Mouse (Mus musculus) ovary, postnatal 14 days (tissue): ENCODE data around the gene Meox2.
A peak's percentile ranks its signal among the peaks of the same experiment; 100 is the strongest.
"Not testable (repeated sequence)": the region's sequence is repeated elsewhere in the genome, so short reads cannot be mapped to it uniquely, and the experiment has no call there.

ENCODE experiments used
- DNase-seq: peaks from one replicate; pipeline ENCODE4 v3.0.0; 2022; ENCODE audit warnings: low spot score

Meox2 gene

DNA sequence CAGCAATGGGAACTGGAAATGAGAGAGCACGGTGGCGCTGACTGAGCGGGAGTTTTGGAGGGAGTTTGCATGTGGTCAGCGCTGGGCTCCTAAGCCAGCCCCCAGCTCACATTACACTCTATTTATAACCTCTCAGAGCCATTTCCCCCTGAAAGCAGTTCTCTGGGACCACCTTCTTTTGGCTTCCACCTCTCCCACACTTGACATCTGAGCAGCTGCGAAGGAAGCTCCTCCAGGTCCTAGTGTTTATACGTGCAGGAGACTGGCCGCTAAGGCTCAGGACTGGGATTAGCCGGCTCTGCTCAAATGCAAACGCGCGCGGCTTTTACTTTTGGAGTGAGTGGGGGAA is at the start of gene Meox2:
Gene Meox2, plus strand, starts transcription at position 151 of the 349 bp plus-strand sequence.
- no peak for DNase-seq

DNA sequence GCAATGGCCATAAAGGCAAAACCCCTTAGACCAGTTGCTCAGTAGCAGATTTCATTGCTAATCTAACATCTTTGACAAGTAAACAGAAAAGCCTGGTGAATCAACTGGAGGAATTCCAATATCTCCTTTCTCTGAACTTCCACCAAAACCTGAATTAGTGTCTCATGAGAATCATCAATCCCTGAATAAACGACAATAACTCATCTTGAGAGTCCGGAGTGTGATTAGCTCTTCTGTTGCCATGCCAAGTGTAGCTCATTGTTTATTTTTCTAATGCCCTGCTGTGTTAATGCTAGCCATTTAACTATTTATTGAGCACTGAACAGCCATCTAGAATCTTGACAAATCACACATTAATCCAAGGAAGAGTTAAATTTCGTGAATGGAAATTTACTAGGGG is 35.7 kb upstream of the Meox2 start:
- DNase-seq = no peak

DNA sequence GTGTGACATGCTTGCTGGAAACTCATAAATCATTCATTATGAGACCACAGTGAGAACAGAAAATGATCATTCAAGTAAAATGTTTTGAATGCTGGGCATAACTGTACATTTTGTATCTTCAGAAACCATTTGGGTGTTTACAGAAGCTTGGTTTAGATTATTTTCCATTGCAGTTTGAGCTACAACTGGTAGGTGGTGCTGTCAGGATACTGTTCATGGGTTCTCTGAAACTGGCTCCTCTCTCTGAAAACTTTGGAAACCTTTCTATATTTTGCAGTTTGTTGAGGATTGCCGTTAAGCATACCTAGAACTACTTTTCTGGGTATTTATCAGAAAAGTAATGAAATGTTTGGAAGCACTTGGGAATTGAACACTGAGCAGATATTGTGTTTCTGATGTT is 31.0 kb upstream of the Meox2 start:
- DNase-seq = peak; percentile 5

DNA sequence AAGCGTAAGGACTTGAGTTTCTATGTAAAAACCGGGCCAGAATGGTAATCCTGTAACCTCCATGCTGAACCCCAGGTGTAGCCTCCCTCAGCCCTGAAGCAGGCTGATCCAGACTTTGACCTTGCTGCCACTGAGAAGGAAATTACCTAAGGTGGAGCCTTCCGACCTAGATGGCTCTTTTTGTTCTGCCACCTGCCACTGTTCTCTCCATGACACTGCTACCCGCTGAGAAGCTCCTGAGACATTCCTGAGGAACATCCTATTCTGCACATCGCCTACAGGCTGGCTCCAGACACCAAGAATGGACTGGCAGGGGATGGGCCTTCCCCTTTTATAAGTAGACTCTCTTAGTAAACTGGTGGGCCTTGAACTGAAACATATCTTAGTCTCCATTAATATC is 28.3 kb upstream of the Meox2 start:
- not testable (repeated sequence) for DNase-seq

DNA sequence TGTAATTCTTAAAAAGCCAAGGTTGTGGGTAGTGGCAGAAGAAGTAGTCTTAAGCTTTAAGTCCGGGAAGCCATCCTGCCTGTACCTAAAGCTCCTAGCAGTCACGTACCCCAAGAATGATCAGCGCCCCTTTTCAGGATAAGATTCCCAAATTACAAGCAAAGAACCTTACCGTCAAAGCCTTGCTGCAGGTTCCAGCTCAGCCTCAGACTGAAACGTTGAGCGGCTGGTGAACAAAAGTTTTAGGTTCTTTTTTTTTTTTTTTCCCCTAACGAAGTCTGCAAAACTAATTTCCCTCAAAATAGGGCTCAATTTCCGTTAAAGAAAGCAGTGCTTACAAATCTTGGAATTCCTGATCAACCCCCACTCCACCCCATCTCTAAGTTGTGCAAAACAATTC is 1.8 kb upstream of the Meox2 start:
- DNase-seq = no peak

DNA sequence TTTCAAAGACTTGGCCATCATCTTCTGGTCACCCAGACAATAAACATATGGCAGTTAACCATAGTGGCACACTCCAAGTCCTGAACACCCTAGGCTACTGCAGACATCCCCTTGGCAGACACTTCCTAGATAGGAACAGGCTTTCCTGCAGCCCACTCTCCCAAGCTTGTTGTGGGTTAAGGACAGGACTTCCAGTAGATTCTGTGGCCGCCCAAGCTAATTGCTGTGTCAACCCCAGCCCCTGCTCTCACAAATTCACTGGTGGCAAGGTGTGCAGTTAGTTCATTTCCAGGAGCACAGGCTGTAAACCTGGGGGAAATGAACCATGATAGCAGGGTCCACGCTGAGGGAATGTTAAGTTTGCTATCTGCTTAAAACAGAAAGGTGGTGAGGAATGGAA is 1.2 kb upstream of the Meox2 start:
- DNase-seq = no peak

DNA sequence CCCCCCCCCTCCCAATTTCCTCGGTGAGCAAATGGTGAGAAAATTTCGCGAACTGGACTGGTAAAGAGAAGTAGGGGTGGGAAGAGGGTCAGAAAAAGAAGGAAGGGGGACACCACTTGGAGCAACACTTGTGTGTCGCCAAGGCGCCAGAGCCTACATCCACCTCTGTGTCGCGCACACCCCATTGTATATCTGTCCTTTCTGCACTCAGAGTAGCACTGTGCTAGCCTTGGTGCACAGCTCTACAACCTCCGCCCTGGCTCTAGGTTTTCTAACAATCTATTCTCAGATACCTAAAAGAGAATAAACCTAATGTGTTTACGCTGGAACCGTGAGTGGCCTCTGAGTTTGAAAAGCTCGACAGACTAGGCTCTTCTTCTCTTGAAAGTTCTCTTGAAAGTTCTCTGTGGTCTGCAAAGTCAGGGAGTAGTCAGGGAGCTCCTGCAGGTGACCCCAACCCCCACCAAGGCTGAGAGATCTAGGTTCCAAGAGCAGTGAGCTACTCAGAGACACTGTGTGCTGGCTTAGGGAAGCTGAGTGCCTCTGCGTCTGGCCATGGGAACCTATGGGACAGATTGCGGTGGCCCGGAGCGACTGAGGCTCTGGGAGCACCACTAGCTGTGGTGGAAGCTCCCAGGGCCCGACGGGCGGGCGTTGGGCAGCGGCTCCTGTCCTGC is 489 bp upstream of the Meox2 start:
- no peak for DNase-seq

DNA sequence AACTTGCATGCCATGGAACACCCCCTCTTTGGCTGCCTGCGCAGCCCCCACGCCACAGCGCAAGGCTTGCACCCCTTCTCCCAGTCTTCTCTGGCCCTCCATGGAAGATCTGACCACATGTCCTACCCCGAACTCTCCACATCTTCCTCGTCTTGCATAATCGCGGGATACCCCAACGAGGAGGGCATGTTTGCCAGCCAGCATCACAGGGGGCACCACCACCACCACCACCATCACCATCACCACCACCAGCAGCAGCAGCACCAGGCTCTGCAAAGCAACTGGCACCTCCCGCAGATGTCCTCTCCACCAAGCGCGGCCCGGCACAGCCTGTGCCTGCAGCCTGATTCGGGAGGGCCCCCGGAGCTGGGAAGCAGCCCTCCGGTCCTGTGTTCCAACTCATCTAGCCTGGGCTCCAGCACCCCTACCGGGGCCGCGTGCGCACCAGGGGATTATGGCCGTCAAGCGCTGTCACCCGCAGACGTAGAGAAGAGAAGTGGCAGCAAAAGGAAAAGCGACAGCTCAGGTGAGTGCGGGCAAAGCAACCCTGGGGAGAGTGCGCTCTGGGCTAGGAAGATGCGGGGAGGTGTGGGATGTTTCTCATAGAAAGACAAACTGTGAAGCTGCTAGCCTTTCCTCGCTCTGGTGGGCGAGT is 606 bp downstream of the Meox2 start:
- DNase-seq = peak; percentile 1

DNA sequence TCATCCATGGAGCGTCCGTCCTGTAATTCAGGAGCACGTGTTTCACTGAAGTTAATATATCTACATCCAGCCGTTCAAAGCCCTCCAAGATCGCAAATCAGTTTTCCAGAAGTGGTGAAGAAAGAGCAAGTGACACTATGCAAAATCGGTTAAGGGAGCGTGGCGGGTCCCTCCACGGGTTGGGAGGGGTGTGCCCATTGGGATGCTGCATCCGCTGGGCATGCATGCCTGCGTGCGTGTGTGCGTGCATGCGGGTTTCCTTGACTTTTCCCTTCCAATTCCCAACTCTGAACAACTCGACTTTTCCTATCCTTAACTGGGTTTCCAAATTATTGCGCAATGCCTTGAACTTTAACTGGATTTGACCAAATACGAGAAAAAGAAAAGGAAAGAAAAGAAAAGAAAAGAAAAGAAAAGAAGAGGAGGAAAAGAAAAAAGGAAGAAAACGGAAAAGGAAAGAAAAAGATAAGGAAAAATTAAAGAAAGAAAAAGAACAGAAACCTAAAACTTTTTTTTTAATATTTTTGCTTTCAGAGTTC is 1.2 kb downstream of the Meox2 start:
- DNase-seq = no peak

DNA sequence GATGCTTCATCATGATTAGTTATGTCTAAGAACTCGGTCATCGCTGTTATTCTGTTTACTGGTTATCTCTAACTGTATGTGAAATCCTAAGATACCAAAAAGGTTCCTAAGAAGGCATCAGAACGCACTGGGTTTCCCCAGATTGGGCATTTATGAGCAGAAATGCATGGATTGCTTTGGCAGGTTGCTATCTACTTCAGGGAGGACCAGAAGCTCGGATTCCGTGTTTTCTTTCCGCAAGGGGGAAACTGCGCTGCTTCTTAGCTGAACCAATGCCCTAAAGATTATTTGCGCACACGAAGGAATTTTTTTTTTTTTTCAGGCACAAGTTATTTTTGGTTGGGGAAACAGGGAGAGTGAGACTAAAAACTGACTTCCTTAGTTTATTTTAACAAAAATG is 2.6 kb downstream of the Meox2 start:
- no peak for DNase-seq

DNA sequence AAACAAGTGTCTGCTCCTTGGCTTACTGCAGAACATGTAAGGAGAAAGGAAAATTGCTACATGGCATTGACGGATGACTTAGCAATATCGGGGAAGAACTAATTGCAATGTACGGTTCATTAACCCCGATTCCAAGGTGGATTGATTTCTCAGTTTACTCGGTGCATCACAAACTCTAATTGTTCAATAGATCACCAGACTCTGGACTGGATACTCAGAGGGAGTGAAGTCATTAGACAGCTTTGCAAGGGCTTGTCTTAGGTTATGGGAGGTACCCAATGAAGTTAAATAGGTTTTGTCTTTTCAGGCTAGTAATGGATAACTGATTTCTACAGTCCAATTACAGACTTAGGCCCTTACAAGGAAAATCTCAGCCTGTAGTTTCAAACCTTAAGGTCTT is 10.9 kb downstream of the Meox2 start:
- DNase-seq = no peak

DNA sequence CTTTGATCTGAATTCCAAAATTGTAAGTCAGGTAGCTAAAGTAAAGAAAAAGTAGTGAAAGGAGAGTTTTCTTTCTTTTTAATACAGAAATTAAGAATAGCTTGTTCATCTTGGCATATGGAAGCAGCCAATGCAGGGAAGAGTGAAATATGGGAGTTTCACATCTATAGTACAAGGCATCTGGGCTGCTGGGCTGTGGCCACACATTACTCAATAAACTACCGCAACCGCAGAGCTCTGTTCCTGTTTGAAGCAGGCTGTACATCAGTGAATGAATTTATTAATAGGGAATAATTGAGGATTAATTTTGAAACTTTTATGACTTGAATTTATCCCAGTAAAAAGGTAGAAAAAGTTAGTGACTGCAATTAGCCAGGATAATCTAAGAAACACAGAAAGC is 15.4 kb downstream of the Meox2 start:
- DNase-seq = no peak

DNA sequence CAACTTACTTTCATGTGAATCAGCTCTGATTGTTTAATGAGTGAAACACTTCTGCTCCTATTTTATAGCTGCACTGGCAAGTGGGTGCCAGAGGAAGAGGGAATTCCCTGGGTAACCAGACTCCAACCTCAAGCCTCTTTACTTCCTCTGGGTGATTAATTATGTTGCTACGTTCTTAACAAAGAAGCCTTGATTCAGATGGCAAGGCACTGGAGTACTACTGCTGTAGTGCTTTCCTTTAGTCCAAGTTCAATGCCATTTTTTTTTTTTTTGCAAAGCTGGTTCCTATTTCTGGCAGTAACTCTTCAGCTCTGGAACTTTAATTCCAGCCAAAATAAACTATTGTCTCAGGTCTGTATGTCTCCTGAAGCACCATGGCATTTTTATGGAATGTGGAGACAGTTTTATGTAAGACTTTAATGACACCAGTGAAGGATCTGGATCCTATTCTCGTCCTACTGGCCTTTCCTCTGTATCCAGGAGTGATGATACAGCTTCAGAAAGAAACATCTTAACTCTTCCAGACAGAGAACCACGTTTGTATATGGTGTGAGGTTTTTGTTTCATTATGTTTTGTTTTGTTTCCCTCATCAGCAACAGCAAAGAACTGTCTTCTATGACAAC is 33.9 kb downstream of the Meox2 start:
- DNase-seq = no peak

DNA sequence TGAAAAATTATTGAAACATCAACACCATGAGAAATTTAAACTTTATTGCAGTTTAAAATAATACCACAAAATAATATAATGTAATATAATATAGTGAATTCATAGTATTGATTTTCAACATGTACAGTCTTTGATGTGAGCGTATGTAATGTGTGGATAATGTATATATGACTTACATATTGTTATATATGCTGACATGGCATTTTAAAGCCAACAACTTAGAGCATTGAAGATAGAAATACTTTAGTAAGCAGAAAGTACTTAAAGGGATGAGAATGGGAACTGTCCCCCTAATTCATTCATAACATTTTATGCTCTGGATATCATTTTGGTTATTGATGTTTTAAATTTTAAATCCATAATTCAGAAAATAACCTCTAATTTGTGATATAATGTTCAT is 35.5 kb downstream of the Meox2 start:
- no peak for DNase-seq

DNA sequence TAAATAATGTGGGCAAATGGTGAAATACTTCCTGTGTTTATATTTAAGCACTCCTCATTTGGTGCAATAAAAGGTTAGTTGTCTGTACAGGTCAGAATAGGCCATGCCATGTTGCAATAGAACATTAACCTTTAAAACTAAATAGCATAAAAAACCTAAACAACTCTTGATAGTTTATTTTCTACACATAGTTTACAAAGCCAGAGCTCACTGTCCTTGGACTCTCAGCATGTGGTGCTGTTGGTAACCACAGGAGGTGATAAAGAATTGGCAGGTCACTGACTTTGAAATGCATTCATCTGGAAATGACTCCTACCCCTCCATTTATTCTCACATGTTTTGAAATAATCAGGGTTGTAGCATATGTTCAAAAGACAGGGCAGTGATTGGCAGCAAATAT is 59.4 kb downstream of the Meox2 start:
- no peak for DNase-seq

DNA sequence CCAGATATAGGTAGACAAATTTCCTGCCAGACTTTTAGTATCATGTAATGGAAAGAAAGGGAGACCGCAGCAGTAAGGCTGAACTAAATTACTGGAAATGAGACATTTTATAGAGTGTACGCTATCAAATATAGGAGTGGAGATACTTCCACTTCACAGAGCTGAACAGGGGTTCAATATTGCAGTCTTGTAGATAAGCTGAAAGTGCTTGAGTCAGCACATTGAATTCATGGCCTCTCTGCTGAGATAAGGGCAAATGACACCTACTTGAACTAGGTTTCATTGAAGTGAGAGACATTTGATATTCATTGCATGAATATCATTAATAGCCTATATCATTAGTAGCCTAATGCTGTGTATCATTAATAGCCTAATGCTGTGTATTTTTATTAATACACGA is 65.0 kb downstream of the Meox2 start:
- no peak for DNase-seq

DNA sequence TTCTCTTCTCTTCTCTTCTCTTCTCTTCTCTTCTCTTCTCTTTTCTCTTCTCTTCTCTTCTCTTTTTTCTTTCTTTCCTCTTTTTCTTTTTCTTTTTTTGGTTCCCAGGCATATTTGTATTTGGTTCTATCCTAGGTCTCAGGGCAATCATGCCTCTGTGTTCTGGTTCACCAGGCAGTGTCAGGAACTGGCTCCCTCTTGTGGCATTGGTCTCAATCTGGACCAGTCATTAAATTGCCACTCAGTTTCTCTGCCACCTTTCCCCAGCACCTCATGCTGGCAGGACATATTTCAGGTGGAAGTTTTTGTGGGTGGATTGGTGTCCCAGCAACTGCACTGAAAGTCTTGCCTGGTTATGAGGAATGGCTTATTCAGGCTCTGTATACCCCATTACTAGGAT is 75.3 kb downstream of the Meox2 start:
- no peak for DNase-seq

DNA sequence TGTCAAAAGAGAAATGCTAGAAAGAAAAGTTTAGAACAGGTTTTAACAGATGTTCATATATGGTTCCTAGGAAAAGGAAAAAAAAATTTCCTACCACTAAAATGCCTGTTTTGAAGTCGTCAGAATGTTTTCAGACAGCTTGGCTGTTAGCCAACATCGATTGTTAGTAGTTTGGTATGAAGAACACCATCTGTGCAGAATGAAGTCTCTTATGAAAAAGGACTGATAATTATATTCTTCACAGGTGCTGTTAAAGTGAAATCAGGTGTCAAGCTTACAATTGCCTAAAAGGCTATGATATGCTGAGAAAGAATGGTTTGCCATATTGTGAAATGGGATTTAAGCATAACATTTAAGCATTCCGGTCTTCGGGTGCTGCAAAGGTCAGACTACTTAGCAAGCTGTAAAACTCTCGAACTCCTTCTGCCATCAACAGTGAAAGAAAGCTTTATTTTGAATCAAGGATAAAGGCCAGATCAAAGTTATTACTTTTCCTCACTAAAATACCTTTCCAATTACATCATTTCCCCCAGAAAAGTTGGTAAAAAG is 80.7 kb downstream of the Meox2 start:
- DNase-seq = no peak
